Mouse (Mus musculus): ENCODE results near the gene Nosip. TPM values are rescaled to one million over a fixed set of nuclear protein-coding genes. Genes with fewer than 3 reads are reported as not detected.

Gene Nosip
- polyA plus RNA-seq, 1 experiment = 92.7 TPM

GRCm38 (mm10) chr7:45052181-45052861, 9.9 kb upstream of the Nosip start:
- WGBS = 1% methylated on average over 38 of the region's 38 CpGs
- no peak for TF ChIP-seq POLR2A (IDR thresholded peaks at IDR 0.05; ENCODE audit: low read depth, low read length)
- H3K27ac ChIP-seq (ENCODE audit: insufficient read depth, low read depth, low read length) = peak overlapping the region; percentile 71
- H3K4me3 ChIP-seq (ENCODE audit: low read depth, low read length) = peak overlapping the region; percentile 98
- H3K4me1 ChIP-seq (ENCODE audit: control insufficient read depth, insufficient read depth, insufficient read length, low read length) = peaks cover 8% of the 10 kb centered on the region
- no peaks in the 10 kb centered on the region for H3K27me3 ChIP-seq (ENCODE audit: control insufficient read depth, insufficient read depth, low read length)
- peaks cover 28% of the 10 kb centered on the region for H3K36me3 ChIP-seq (ENCODE audit: control insufficient read depth, insufficient read depth, low read length)

DNA sequence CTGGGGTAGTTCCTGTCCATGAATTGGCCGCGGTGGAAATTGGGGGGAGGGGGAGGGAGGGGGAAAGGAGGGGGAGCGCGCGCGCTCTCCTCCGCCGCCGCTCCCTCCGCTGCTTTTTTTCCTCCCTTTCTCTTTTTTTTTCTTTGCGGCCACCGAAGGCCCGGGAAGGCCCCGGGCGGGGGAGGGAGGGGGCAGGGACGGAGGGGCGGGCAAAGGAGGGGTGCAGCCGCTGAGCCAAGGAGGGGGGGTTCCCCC, 9.4 kb upstream of the Nosip start, which contains the start of gene Prr12:
Gene Prr12, minus strand, starts transcription at position 20 of the 255 bp plus-strand sequence.
- 0% methylated on average over 9 of the region's 18 CpGs for WGBS

GRCm38 (mm10) chr7:45053117-45053930, 8.9 kb upstream of the Nosip start:
- peak overlapping the region; percentile 98 for H3K4me3 ChIP-seq (ENCODE audit: low read depth, low read length)
- peaks cover 8% of the 10 kb centered on the region for H3K4me1 ChIP-seq (ENCODE audit: control insufficient read depth, insufficient read depth, insufficient read length, low read length)
- peaks cover 18% of the 10 kb centered on the region for H3K36me3 ChIP-seq (ENCODE audit: control insufficient read depth, insufficient read depth, low read length)
- H3K27ac ChIP-seq (ENCODE audit: insufficient read depth, low read depth, low read length) = peak overlapping the region; percentile 80
- TF ChIP-seq POLR2A (IDR thresholded peaks at IDR 0.05; ENCODE audit: low read depth, low read length) (no peak; the same call in 1 of the 2 replicates), CTCF (IDR thresholded peaks at IDR 0.05; ENCODE audit: extremely low read depth, insufficient read length, insufficient replicate concordance, low read depth, low read length) (no peak)
- H3K27me3 ChIP-seq (ENCODE audit: control insufficient read depth, insufficient read depth, low read length) = no peaks in the 10 kb centered on the region
- WGBS = under 1% methylated on average over 50 of the region's 59 CpGs

More for the DNA sequence above, 9.4 kb upstream of the Nosip start, which contains the start of gene Prr12:
- no peaks in the 10 kb centered on the region for H3K27me3 ChIP-seq (ENCODE audit: control insufficient read depth, insufficient read depth, low read length)
- peak within 1 kb of the TSS; percentile 80 for H3K27ac ChIP-seq (ENCODE audit: insufficient read depth, low read depth, low read length)
- TF ChIP-seq POLR2A (IDR thresholded peaks at IDR 0.05; ENCODE audit: low read depth, low read length) (no peak), CTCF (IDR thresholded peaks at IDR 0.05; ENCODE audit: extremely low read depth, insufficient read length, insufficient replicate concordance, low read depth, low read length) (no peak)
- H3K4me3 ChIP-seq (ENCODE audit: low read depth, low read length) = peak within 1 kb of the TSS; percentile 98
- peaks cover 8% of the 10 kb centered on the region for H3K4me1 ChIP-seq (ENCODE audit: control insufficient read depth, insufficient read depth, insufficient read length, low read length)
- peaks cover 23% of the 10 kb centered on the region for H3K36me3 ChIP-seq (ENCODE audit: control insufficient read depth, insufficient read depth, low read length)

DNA sequence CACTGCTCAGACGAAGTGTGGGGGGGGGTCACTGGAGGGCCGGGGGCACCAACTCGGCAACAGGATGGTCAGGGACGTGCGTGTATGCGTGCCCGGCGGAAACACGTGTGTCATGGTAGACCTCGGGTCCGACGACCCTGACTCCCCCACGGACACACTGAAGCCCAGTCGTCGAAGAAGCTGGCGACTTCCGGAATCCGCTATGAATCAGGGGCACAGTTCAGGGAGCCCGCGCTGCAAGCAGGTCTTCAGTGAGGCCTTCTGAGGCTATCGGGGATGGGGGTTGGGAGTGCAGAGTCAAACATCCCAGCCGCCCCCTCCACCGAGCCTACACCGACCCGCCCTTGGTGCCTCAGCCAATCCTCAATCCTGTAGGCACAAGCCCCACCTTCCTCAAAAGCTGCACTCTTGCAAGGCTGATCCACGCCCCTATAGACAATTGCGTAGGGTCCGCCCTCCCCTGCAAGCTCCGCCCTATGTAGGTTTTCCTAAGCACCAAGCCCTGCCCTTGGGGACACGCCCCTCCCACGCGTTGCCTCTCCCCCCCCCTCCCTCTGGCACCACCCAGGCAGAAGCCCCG, 8.2 kb upstream of the Nosip start:
- peak; percentile 56 for TF ChIP-seq POLR2A (IDR thresholded peaks at IDR 0.05; ENCODE audit: low read depth, low read length)
- TF ChIP-seq CTCF (IDR thresholded peaks at IDR 0.05; ENCODE audit: extremely low read depth, insufficient read length, insufficient replicate concordance, low read depth, low read length) = no peak
- Histone ChIP-seq H3K4me1 (ENCODE audit: control insufficient read depth, insufficient read depth, insufficient read length, low read length) (peaks cover 8% of the 10 kb centered on the region), H3K27me3 (ENCODE audit: control insufficient read depth, insufficient read depth, low read length) (no peaks in the 10 kb centered on the region), H3K4me3 (ENCODE audit: low read depth, low read length) (peak overlapping the region; percentile 98), H3K36me3 (ENCODE audit: control insufficient read depth, insufficient read depth, low read length) (peaks cover 14% of the 10 kb centered on the region), H3K27ac (ENCODE audit: insufficient read depth, low read depth, low read length) (peak overlapping the region; percentile 80)
- WGBS = under 1% methylated on average over 33 of the region's 33 CpGs

GRCm38 (mm10) chr7:45056329-45056971, 5.8 kb upstream of the Nosip start:
- WGBS = 78% methylated on average over 14 of the region's 14 CpGs
- peaks cover 3% of the 10 kb centered on the region; the same call in 1 of the 2 replicates for H3K36me3 ChIP-seq (ENCODE audit: control insufficient read depth, insufficient read depth, low read length)

GRCm38 (mm10) chr7:45056972-45057348, 5.3 kb upstream of the Nosip start:
- H3K27me3 ChIP-seq (ENCODE audit: control insufficient read depth, insufficient read depth, low read length) = no peaks in the 10 kb centered on the region
- TF ChIP-seq POLR2A (IDR thresholded peaks at IDR 0.05; ENCODE audit: low read depth, low read length) (no peak), CTCF (IDR thresholded peaks at IDR 0.05; ENCODE audit: extremely low read depth, insufficient read length, insufficient replicate concordance, low read depth, low read length) (no peak)
- H3K36me3 ChIP-seq (ENCODE audit: control insufficient read depth, insufficient read depth, low read length) = peaks cover 3% of the 10 kb centered on the region; the same call in 1 of the 2 replicates
- H3K27ac ChIP-seq (ENCODE audit: insufficient read depth, low read depth, low read length) = no peak overlapping the region
- H3K4me1 ChIP-seq (ENCODE audit: control insufficient read depth, insufficient read depth, insufficient read length, low read length) = peaks cover 3% of the 10 kb centered on the region; the same call in 1 of the 2 replicates
- no peak overlapping the region for H3K4me3 ChIP-seq (ENCODE audit: low read depth, low read length)

More at GRCm38 (mm10) chr7:45056329-45056971, 5.8 kb upstream of the Nosip start:
- no peak overlapping the region for H3K27ac ChIP-seq (ENCODE audit: insufficient read depth, low read depth, low read length)
- TF ChIP-seq CTCF (IDR thresholded peaks at IDR 0.05; ENCODE audit: extremely low read depth, insufficient read length, insufficient replicate concordance, low read depth, low read length) (no peak), POLR2A (IDR thresholded peaks at IDR 0.05; ENCODE audit: low read depth, low read length) (no peak)
- H3K4me1 ChIP-seq (ENCODE audit: control insufficient read depth, insufficient read depth, insufficient read length, low read length) = peaks cover 7% of the 10 kb centered on the region
- H3K4me3 ChIP-seq (ENCODE audit: low read depth, low read length) = no peak overlapping the region
- no peaks in the 10 kb centered on the region for H3K27me3 ChIP-seq (ENCODE audit: control insufficient read depth, insufficient read depth, low read length)

Data from small intestine, adult 2 months (tissue).